Mouse (Mus musculus): ENCODE measurements around the gene Ascl2.

Ascl2 gene

DNA sequence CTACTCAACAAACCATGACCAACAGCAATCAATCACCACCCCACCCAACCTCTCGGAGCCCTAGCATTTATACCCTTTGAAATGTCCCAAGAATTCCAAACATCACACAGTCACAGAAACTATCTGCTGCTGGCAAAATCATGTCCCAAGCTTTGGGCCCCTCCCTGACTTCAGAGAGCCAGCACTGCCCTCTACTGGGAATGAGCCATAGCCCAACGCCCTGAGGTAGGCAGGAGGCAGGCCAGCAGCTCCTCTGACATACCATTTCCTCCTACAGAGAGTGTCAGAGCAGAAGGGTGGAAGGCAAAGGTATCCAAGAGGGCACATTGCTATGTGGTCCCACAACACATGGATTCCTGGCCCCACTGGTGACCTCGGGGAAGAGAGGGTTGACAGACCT, 33.6 kb upstream of the Ascl2 start:
- DNase-seq (ENCODE audit: extremely low spot score, low read depth, low spot score): no peak

DNA sequence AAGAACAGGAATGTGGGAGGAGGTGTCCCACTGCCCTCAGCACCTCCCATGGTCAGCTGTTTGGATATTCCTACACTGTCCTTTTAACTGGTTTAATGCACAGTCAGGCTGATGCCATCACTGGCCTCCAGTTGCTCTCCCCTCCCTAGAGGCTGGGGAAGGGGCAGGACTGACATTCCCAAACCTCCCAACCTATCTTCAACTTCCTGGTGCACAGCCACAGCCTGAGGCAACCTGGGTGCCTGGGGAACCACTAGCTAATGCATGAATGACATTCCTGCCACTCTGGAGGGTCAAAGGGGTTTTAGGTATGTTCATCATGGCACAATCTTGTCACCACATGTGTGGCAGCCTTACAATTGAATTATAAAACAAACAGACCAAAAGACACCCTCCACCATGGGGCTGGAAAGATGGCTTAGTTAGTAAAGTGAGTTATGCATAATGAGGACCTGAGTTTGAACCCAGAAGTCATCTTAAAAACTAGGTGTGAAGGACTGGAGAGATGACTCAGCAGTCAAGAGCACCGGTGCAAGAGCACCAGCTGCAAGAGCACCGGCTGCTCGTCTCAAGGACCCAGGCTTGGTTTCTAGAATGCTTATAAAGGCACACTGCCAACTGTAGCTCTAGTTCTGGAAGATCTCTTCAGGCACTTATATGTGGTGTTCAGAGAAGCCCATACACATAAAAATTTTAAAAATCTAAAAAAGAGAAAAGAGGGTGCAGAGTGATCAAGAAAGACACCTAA, 28.5 kb upstream of the Ascl2 start:
- no peak for DNase-seq (ENCODE audit: extremely low spot score, low read depth, low spot score)

DNA sequence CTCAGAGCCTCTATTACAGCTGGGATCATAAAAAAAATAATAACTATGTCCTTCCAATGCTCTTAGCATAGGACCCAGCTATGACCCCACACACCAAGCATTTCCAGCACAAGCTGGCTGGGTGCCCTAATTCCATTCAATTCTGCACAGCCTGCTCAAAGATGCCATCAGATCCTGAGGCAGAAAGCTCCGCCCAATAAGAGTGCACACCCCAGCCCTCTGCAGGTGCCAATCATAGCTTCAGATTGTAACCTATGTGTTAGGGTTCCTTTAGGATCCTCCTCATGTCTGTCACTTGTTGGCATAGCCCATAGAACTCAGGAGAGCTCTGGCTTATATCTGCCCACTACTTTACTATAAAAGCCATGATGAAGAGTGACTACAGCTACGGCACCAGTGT, 27.9 kb upstream of the Ascl2 start:
- no peak for DNase-seq (ENCODE audit: extremely low spot score, low read depth, low spot score)

DNA sequence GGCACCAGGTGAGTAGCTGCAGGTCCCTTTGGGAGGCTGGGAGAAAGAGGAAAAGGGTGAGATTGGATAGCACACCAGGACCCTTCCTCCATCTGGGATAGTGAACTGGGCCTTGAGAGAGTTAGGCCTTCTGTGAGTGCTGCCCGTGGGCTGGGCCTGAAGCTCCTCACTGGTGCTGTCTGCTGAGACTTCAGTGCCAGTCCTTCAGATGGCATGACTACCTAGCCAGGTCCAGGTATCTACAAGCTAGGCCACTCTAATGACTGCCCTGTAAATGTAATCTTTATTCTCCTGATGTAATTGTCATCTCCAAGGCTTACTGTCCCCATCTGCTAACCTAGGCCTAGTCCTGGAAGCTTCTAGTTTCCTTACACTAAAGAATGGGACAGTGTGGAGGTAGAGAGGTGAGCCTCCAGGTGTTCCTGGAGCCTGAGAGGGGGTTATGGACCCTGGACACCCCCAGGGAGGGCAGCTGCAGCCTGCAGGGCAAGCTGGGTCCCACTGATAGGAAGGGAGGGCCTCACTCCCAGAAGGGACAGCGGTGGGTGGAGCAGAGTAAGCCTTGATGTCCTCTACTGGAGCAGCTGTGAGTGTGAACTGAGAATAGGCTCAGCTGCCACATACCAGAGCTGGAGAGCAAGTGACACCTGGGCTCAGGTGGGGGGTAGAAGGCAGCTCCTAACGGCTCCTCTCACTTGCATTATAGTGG, 26.7 kb upstream of the Ascl2 start:
- DNase-seq (ENCODE audit: extremely low spot score, low read depth, low spot score): no peak

DNA sequence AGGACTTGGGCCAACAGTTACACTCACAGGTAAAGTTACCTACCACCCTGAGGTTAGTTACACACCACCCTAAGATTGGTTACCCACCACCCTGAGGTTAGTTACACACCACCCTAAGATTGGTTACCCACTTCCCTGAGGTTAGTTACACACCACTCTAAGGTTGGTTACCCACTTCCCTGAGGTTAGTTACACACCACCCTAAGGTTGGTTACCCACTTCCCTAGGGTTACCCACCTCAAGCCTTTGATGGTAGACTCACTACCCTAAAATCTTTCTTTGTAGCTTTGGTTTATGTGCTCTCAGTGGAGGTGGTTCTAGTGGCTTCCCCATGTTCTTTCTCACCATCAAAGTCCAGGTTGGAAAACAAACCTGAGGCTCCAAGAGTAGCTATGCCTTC, 25.9 kb upstream of the Ascl2 start:
- DNase-seq (ENCODE audit: extremely low spot score, low read depth, low spot score): no peak

DNA sequence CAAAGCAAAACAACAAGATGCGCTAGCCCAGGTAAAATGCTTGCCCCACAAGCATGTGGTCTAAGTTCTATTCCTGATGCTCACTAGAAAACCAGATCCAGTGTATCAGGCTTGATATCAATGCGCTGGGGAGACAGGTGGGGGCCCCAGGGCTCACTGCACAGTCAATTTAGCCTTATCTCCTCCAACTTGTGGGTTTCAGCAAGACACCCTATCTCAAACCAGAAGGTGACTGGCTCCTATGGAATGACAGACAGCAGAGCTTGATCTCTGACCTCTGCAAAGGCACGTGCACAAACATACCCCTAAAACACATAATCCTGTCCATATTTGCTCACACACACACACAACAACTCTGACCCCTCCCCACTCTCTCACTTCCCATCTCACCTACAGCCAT, 18.7 kb upstream of the Ascl2 start:
- no peak for DNase-seq (ENCODE audit: extremely low spot score, low read depth, low spot score)

DNA sequence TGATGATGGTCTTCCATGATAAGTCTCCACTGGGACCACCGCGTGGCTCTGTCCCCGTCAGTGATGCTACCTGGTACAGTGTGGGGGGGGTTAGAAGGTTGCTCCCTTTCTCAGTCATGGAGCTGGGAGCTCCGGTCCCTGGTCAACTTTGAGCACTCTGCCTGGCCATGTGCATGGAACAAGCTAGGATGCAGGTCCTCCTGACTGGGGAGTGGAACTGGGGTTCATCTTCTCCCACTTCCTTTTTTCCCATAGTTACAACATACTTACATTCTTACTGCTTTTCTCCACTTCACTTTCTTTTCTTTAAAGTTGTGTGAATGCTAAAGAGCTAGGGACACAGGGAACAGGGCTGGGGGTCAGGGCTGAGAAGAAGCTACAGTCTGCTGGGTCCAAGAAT, 16.1 kb upstream of the Ascl2 start:
- DNase-seq (ENCODE audit: extremely low spot score, low read depth, low spot score): no peak

DNA sequence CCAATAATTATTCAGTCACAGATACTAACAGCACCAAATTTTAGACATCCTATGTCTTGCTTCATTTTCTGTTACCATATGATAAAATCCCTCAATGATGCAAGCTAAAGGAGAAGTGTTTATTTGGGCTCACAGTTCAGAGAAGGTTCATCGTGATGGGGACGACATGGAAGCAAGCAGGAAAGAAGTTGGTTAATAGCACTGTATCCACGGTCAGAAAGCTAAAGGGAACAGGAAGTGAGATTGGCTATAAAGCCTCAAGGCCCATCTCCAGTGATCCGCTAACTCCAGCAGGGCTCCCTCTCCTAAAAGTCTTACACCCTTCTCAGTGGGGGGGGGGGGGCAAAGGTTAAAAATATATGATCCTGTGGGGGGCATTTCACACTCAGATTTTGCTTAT, 12.8 kb upstream of the Ascl2 start:
- DNase-seq (ENCODE audit: extremely low spot score, low read depth, low spot score): no peak

DNA sequence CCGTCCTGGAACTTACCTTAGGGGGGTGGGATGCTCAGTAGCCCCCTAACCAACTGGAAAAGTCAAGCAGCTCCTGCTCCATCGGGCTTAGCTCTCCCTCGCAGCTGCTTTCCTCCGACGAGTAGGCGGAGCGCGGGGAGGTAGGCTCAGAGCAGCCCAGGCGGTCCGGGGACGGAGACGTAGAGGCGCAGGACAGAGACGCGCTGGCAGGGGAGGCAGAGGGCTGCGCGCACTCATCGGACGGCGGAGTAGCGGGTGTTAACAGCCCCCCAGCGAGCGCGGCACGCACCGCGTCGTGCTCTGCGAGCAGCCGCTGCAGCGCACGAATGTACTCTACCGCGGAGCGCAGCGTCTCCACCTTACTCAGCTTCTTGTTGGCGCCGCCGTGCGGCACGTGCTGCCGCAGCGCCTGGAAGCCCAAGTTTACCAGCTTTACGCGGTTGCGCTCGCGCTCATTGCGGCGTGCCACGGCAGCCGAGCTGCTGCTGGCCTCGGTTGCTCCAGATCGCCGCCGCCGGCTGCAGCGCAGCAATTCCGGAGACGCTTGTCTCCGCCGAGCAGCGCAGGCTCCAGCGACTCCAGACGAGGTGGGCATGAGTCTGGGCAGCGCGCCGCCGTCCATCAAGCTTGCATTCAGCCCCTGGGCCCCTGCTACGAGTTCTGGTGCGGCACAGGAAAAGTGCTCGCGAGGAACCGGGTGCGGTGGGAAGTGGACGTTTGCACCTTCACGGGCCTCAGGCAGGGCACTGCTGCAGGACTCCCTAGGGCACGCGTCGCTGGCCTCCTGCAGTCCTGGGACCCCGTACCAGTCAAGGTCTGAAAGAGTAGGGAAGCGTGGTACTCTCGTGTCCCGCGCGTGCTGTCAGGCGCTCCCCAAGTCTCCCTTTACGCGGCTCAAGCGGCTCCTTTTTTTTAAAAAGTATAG, 918 bp downstream of the Ascl2 start:
- DNase-seq (ENCODE audit: extremely low spot score, low read depth, low spot score): no peak

DNA sequence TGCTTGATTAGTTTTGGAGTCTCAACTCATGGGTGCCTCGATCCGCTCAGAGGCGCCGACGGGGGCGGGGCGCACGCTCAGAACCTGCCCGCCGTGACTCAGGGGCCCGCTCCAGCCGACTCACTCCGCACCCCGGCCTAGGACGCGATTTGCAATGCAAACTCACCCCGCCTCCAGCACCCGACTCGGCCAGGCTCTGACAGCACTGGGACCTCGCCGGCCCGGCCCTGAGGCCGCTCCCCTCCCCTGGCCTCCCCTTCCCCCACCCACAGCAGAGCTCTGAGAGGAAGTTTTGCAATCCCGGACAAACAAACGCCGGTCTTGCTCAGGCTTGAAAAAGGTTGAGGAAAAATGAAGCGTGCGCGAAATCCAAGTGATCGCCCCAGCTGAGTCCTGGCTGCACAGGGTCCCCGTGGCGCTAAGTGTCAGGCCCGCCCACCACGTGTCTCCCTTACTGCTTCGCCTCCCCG, 1.6 kb downstream of the Ascl2 start:
- no peak for DNase-seq (ENCODE audit: extremely low spot score, low read depth, low spot score)

DNA sequence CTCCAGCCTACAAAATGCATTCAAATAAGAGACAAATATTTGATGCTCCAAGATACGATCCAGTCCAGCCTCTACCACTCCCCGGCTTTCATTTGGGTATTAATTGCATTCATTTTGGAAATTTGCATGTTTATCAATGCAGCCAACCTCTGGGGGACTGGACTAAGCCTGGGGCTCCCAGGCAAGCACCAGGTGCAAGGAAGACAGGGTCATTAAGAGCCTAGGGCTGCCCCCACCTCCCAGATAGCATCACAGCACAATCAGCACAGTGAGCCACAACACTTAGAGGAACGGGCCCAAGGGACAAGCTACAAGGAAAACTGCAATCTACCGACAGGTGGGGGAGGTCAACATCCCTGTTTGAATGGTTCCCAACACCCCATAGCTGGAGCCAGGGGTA, 9.3 kb downstream of the Ascl2 start:
- no peak for DNase-seq (ENCODE audit: extremely low spot score, low read depth, low spot score)

DNA sequence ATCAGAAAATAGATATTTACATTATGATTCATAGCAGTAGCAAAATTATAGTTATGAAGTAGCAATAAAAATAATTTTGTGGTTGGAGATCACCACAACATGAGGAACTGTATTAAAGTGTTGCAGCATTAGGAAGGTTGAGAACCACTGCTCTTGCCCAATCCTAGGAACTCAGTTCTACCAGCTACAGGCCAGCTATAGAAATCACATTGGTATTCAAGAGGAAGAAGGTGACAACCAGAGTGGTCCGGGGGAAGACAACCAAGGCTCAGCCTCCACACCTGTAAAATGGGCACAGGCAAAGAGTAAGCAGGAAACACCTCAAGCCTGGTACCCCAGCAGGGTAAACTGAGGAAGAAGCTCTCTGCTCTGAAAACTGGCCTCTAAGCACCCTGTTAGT, 10.2 kb downstream of the Ascl2 start:
- no peak for DNase-seq (ENCODE audit: extremely low spot score, low read depth, low spot score)

DNA sequence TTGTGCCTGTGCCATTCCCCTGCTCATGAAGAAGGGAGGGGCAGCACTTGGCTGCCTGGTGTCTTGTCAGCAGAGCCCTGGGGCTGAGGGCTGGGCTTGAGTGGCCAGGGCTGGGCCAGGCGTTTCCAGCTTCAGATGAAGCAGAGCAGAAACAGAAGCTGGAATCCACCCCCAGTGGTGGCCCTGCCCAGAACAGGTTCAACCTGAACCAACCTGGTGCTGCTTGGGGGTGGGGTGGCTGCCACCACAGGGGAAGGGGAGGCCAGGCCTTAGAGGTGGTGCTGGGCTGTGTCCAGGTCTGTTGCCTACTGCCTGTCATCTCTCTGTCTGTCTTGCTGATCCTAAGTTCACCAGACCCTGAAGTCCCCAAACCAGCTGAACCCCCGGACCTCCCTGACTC, 13.0 kb downstream of the Ascl2 start:
- no peak for DNase-seq (ENCODE audit: extremely low spot score, low read depth, low spot score)

DNA sequence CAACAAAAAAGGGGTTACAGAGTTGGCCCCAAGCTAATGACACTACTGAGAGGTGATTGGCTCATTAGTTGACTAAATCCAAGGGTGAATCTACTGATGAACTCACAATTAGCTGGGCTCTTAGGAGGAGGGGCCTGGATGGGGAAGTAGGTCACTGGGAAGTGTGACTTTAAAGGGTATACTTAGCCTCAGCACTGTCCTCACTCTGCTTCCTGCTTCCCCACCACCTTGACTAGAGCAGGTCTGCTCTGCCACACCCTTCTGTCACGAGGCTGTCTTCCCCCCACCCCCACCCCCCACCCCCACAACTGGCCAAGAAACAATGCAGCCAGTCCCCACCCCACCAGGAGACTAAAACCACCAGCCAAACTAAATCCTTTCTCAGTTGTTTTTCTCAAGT, 19.5 kb downstream of the Ascl2 start:
- DNase-seq (ENCODE audit: extremely low spot score, low read depth, low spot score): no peak

DNA sequence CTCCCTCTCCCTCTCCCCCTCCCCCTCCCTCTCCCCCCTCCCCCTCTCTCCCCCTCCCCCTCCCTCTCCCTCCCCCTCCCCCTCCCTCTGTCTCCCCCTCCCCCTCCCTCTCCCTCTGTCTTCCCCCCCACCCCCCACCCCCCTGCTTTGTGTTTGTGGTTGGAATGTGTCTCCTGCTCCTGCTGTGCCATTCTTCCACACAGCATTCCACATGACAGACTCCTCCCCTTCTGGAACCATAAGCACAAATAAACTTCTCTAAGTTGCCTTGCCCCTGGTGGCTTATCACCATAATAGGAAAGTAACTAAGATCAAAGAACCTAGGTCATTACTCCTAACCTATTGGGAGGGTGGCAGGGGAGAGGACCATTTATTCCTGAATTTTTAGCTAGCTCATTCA, 31.4 kb downstream of the Ascl2 start:
- no peak for DNase-seq (ENCODE audit: extremely low spot score, low read depth, low spot score)

DNA sequence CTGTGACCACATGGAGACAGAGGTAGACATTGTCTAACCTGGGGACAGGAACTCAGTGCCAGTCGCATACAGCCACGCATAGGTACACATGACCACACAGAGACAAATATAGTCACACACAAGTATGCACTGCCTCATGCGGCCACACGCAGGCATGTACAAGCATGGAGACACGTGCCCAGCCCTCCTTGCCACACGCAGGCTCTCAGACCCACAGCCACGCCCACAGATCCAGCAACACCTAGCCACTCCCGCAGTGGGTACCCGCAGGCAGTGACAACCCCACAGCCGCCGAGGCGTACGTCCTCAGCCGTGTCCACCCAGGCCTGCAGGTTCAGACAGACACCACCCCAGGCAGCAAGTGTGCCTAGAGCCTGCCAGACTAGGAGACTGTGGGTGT, 33.4 kb downstream of the Ascl2 start:
- no peak for DNase-seq (ENCODE audit: extremely low spot score, low read depth, low spot score)

DNA sequence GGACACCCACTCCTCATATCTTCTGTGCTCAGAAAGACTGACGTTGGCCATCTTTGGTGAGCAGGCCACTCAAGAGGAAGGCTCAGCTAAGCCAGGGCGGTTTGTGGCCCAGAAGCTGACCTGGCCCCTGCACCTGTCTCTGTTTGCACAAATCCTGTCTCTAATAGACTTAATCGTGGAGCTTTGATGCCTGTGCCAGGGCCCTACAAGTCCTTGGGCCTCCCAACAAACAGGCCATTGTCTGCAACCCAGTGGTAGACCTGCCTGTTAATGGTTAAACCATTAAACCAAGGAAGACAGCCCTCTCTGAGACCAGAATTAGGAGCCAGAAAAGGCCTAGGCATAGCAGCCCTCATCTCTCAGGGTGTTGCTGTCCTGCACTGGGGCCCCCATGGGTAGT, 36.6 kb downstream of the Ascl2 start:
- no peak for DNase-seq (ENCODE audit: extremely low spot score, low read depth, low spot score)

DNA sequence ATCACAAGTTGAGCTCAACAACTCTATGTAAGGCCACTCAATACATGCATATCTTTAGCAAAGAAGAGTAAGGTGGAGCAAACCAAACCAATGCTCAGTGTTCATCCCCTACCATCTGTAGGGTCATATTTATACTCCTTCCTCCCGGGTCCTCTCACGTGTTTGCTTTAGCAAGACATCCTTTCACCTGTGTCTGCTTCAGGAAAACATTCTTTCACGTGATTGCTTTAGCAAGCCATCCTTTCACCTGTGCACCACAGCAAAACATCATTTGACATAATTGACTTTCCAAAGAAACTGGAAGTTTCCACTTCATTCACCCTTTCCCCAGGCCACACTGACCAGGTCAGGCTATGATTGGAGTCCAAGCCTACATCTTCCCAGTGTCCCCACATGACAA, 38.0 kb downstream of the Ascl2 start, which contains the start of gene Th:
Th (minus strand) TSS at position 101 of the 400 bp plus-strand sequence.
- DNase-seq (ENCODE audit: extremely low spot score, low read depth, low spot score): no peak

DNA sequence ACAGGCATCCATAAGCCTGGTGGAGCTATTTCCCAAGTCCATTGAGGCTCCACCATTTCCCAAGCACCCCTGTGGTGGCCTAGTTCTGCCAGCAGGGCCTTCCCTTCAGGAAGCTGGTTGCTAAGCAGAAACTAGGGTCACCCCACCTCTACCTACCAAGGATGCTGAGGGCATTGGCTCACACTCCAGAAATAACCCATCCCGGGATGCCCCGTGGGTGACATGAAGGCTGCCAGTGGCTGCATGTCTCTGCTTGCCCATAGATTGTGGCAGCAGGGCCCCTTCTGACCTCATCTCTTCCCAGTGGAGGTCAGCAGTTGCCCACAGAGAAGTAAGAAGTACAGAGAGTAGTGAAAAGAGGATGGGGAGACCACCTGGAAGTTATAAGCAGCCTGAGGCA, 39.5 kb downstream of the Ascl2 start:
- no peak for DNase-seq (ENCODE audit: extremely low spot score, low read depth, low spot score)

DNA sequence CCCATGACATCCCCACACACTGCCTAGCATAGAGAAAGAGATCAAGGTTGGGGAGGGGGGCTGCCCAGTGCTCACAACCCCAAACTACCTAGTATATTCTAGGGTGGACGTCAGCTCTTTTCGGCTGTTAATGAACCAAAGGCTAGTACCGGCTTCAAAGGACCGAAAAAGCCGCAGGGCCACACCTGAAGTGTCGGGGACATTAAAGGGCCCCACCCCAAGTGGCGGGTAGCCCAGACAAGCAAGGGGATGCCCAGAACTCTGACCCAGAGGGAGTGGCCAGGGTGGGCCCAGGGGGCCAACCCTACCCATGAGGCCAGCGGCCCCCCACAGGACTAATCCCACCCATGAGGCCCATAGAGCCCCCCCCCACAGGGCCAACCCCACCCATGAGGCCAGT, 41.8 kb downstream of the Ascl2 start:
- no peak for DNase-seq (ENCODE audit: extremely low spot score, low read depth, low spot score)
